Mouse (Mus musculus): ENCODE results near the gene Tbx3.

Tbx3 gene

GRCm38 (mm10) chr5:119662731-119663130 is 7.7 kb upstream of the Tbx3 start:
- DNase-seq = no peak

GRCm38 (mm10) chr5:119663241-119663640 is 7.2 kb upstream of the Tbx3 start:
- no peak for DNase-seq

GRCm38 (mm10) chr5:119663747-119664146 is 6.7 kb upstream of the Tbx3 start:
- no peak for DNase-seq

DNA sequence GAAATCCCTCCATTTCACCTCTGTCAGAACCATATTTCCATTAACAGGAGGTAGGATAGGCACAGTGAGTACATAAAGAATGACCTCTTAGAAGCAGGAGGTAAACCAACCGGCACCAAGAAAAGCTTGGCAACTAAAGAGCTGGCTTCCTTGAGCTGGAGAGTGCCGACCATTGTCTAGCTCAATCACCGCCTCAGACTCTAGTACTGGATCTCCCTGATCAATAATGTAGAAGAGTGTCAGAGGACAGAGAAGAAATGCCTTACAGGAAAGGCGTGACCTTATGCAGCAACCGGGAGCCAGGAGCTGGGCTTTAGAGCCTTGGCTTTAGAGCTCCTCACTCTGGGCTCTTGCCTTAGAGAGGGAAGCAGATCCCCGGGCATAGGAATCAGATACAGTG is 4.7 kb upstream of the Tbx3 start:
- no peak for DNase-seq

DNA sequence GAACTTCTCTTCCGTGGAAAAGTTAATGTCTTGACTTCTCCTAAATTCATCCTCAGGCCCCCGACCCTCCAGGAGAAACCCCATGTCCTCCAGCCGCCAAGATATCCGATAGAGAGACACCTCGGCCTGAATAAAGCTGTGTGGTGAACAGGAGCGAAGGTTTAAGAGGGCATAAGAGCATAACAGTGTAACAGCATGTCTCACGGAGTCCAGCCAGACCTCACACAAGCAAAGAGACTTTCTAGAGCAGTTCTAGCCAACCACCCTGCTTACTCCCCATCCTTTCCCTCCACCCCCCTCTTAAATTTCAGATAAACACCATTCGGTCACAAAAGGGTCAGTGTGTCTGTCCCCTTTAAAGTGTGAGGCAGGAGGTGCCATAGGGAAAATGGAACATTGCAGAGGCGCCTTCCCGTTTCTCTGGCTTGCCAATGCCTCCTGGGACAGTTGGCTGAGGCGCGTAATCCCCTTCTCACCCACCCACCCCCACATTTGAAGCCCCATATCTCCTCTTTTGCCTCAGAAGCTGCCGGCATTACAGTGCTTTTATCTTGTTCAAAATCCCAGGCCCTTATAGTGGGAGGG is 3.0 kb upstream of the Tbx3 start:
- DNase-seq = peak in 1 of 2 experiments; percentile 67

DNA sequence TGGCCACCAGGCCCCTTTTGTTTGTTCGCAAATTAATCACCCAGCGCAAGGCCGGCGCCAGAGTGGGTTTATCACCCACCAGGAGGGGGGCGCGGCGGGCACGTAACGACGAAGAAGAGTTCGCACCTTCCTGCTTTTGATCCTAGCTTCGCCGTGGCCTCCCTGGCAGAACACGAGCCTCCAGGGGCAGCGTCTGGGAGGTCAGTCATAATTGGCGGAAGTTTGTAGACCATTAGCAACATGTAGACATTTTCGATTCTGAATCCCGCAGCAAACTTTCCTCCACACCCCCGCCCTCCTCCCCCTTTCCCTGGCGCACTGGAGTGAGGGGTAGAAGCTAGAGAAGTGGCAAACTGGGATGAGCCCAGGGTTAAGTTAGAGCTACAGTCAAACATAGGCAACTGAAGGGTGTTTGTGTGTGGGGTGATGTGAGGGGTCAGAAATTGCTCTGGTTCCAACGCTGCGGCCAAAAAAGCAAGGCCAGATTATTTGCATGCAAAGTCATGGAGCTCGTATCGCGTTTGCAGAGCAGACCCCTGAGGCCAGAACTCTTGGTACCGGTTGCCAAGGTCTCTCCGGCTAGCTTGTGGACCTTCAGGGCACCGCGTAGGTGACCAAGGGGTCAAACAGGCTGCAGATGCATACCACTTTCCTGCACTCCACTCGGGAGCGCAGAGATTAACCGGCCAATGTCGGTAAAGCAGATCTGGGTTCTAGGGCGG is 2.1 kb upstream of the Tbx3 start:
- peak; percentile 55 to 66 for DNase-seq

- DNase-seq = peak in 1 of 2 experiments; percentile 59
Observed at GRCm38 (mm10) chr5:119668913-119669411, 1.5 kb upstream of the Tbx3 start.

- DNase-seq = peak; percentile 66 to 78
Observed at GRCm38 (mm10) chr5:119669741-119670565, 516 bp upstream of the Tbx3 start.

- peak; percentile 59 to 78 for DNase-seq
Observed at GRCm38 (mm10) chr5:119671124-119671801, 794 bp downstream of the Tbx3 start.

DNA sequence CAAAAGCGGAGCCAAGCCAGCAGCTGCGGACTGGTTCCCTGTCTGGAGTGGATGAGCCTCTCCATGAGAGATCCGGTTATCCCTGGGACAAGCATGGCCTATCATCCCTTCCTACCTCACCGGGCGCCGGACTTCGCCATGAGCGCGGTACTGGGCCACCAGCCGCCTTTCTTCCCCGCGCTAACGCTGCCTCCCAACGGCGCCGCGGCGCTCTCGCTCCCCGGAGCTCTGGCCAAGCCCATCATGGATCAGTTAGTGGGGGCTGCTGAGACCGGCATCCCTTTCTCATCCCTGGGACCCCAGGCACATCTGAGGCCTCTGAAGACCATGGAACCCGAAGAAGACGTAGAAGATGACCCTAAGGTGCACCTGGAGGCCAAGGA is 1.5 kb downstream of the Tbx3 start:
- peak in 1 of 2 experiments; percentile 49 for DNase-seq

- no peak for DNase-seq
Observed at GRCm38 (mm10) chr5:119672348-119672983, 2.0 kb downstream of the Tbx3 start.

DNA sequence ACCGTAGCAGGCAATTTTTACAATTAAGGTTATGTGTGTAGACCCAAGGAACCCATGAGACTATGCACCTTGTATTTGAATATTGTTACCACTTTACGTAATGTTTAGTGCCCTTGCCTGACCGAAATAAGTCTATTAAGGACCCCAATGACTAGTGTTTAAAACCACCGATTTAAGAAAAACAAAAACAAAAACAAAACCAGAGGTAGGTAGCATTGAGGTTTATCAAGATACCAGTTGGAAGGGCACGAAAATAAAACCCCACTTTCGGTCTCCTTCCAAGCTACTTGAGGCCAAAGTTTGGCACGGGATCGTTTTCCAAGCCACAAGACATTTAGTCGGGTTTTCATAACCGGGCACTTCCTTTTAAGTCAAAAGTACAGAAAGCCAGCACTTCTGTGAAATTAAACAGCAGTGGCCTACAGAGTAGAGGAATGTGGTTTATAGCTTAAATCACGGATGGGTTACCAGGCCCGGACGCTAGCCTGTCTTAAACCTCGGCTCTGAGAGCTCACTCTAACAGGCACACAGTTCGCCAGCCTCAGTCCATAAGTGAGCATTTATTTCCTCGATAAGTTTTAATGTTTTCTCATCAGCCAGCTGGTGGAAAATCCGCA is 2.6 kb downstream of the Tbx3 start:
- DNase-seq = no peak

GRCm38 (mm10) chr5:119673716-119674605 is 3.5 kb downstream of the Tbx3 start:
- no peak for DNase-seq

- no peak for DNase-seq
Observed at GRCm38 (mm10) chr5:119674606-119675330, 4.3 kb downstream of the Tbx3 start.

GRCm38 (mm10) chr5:119676245-119676644 is 5.8 kb downstream of the Tbx3 start:
- no peak for DNase-seq

GRCm38 (mm10) chr5:119678516-119678915 is 8.0 kb downstream of the Tbx3 start:
- no peak for DNase-seq

DNA sequence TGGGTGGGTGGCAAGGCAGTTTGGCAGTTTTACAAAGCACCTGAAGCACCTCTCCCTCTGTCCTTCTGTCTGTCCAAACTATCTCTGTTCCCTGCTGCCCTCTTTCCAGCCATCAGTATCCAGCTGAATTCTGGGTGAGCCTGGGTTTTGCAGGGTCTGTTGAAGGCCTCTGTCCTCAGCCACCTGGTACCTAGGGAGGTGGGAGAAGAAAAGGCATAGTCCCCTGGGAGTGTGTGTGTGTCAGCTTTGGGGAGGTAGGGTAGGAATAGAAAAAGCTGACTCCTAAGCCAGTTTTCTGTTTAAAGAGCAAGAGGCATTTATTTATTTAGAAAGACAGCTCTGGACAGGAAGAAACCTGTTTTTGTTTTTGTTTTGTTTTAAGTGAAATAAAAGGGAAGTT is 8.6 kb downstream of the Tbx3 start:
- DNase-seq = no peak

DNA sequence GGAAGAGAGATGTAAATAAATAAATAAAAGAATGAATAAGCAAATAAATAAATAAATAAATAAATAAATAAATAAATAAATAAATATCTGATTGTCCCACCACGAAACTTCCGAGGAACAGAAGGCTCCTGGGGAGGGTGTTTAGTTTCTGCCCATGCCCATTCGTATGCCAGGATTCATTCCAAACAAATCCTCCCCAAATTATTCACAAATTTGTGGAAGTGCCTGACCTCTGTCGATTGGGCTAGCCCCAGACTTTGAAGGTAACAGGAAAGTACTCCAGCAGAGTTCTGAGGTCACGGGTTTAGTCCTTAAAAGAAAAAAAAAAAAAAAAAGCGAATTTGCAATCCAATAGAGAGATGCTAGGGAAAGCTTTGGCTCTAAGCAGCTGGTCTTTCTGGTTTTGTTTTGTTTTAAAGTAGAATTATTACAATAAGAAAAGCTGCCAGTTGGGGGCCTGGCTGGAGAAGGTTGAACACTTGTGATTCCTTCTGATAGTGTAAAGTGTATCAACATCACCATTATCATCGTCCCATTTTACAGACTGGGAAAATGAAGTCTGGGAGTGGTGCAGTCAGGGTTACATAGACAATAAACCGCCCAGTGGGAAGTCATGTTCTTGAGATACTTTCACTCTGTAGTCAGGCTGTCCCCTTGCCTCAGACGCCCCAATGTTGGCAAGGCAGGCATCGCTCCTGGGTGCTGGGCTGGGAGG is 9.3 kb downstream of the Tbx3 start:
- DNase-seq = no peak

DNA sequence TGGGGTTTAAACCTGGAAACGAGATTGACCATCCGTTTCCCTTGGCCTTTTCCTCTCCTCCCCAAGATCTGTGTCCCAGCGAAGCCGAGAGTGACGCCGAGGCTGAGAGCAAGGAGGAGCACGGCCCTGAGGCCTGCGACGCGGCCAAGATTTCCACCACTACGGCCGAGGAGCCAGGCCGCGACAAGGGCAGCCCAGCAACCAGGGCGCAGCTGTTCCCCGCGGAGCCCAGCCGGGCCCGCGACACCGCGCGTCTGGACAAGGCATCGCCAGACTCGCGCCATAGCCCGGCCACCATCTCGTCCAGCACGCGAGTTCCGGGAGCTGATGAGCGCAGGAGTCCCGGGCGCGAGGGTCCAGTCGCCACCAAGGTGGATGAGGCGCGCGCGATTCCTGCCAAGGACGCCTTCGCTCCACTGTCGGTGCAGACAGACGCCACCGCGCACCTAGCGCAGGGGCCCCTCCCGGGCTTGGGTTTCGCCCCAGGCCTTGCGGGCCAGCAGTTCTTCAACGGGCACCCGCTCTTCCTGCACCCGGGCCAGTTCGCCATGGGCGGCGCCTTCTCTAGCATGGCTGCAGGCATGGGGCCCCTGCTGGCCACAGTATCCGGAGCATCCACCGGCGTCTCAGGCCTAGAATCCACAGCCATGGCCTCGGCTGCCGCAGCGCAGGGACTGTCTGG is 10.0 kb downstream of the Tbx3 start:
- DNase-seq = peak; percentile 51 to 77
